Mouse (Mus musculus) C2C12 (cell line): ENCODE measurements around the gene Adprhl1.

Experiments
- CEBPB ChIP-seq: IDR thresholded peaks from one replicate; pipeline ENCODE4 v1.6.1; 2011; ENCODE audit warnings: low read depth, mild to moderate bottlenecking, control low read depth, moderate library complexity
- CTCF ChIP-seq: IDR thresholded peaks from one replicate; pipeline ENCODE4 v1.5.1; 2011; ENCODE audit not compliant: control insufficient read depth, insufficient read depth, insufficient read length
- FOSL1 ChIP-seq: IDR thresholded peaks from one replicate; pipeline ENCODE4 v1.8.0; 2011; ENCODE audit warnings: mild to moderate bottlenecking, low read length; ENCODE audit not compliant: poor library complexity, insufficient read depth, severe bottlenecking
- MAX ChIP-seq: IDR thresholded peaks from one replicate; pipeline ENCODE4 v1.6.1; 2011; ENCODE audit warnings: mild to moderate bottlenecking, control low read depth
- MYOD1 ChIP-seq: IDR thresholded peaks from one replicate; pipeline ENCODE4 v1.6.1; 2011; ENCODE audit warnings: low read depth; ENCODE audit not compliant: control insufficient read depth, insufficient read length
- MYOG ChIP-seq: IDR thresholded peaks from one replicate; pipeline ENCODE4 v1.6.1; 2011; ENCODE audit not compliant: control insufficient read depth, insufficient read length; ENCODE audit errors: extremely low read depth
- USF1 ChIP-seq: IDR thresholded peaks from one replicate; pipeline ENCODE4 v1.6.1; 2011; ENCODE audit warnings: low read depth, mild to moderate bottlenecking, control low read depth, moderate library complexity

GRCm38 (mm10) chr8:13179482-13179881, 74.5 kb downstream of the Adprhl1 start:
- TF ChIP-seq CTCF = no peak
- TF ChIP-seq MYOG = no peak
- TF ChIP-seq CEBPB = no peak
- no peak for TF ChIP-seq USF1
- TF ChIP-seq FOSL1 = no peak
- TF ChIP-seq MYOD1 = no peak
- no peak for TF ChIP-seq MAX
